Mouse (Mus musculus) adrenal gland, adult 18-20 months (tissue): ENCODE data around the gene Atp6v0c. TPM values are rescaled to one million over a fixed set of nuclear protein-coding genes. Genes with fewer than 3 reads are reported as not detected.

Source experiments
- DNase-seq, 2 experiments: peaks; one replicate each; pipeline ENCODE4 v3.0.0; 2021 to 2022; ENCODE audit warnings: low spot score in 2 of 2
- total RNA-seq, 2 experiments: library from RNA; stranded (reverse); gene quantifications; 1 replicate in 1 of 2; 2 replicates in 1 of 2; pipeline ENCODE4 v1.2.3; 2021

Gene Atp6v0c
- total RNA-seq, 2 experiments from 2014 or later: 434 to 484 TPM

DNA sequence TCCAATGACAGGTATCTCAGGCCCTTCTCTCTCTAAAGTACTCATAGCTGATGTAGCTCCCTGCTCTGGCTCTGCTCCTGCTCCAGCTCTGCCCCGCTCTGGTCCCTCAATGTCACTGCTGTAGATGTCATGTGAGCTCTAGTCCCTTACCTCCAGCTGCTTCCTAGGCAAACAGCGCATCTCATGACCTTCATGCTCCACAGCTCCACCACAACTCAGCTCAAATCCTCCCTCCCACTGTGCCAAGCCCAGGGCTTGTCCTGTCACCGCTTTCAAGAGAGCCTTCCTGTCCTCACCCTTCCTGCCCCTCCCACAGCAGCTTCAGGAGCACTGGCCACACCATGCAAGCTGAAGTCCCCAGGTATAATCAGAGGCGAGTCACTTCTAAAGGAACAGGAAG lies 30.2 kb upstream of the Atp6v0c start:
- DNase-seq: no peak

DNA sequence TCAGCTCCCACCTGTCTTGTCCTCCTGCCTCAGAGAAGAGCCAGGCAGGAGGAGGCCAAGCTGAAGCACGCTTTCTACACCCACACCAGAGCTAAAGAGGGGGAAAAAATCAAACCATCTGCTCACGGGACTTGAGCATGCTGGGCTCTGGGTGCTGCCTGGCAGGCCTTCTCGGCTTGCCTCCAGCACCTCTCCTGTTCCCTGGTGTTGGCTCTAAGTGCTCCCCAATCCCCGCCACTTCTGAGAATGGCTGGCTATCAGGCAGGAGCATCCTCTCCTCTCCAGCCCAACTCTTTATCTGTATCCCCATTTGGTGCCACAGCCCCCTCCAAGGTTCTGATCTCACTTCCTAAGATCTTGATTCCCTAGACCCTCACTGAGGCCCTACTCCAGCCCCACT lies 29.8 kb upstream of the Atp6v0c start:
- DNase-seq: no peak

DNA sequence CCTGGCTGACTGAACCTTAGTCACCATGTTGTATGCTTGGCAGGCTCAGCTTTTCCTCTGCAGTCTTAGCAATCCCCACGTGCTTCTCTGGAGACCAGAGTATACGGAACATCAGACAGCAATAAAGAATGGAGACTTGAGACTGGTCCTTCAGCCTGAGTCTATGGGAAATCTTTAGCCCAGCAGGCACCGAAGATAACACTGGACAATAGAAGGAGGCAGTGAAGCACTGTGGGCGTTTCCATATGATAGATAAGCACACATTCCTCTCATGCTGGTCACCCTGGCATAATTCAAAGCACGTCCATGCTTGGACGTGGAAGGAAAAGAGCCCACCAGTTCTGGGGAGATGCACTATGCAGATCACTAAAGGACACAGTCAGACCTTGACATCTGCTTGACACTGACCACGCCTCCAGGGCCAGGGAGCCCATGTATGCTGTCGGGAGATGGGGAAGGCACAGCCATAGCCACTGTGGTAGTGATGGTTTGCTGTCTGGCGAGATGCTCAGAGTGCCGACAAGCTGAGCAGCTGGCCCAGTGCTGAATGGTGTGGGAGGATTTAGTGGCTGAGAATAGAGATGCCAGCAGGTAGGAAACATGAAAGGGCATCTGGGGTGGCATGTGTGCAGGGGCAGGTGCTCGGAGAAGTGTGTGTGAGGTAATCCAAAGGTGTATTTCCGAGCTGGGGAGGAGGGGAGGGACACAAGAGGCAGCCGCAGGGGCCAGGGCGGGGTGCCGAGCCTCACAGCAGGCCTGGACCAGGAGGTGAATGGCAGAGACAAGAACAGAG lies 27.7 kb upstream of the Atp6v0c start:
- DNase-seq: no peak

DNA sequence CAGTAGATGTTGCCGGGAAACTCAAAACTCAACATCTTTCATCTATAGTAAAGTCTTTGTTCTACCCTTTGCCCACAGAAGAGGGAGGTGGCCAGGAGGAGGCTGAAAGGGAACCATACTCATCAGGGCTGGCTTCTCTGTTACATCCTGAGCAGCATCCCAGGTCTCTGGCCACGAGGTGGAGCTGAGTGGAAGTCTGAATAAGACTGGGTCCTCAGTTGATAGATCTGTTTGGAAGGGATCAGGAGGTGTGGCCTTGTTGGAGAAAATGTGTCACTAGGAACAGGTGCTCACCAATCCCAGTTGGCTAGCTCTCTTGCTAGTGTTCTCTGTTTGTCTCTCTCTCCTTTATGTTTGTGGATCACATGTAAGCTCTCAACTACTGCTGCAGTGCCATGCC lies 25.8 kb upstream of the Atp6v0c start:
- DNase-seq: no peak

DNA sequence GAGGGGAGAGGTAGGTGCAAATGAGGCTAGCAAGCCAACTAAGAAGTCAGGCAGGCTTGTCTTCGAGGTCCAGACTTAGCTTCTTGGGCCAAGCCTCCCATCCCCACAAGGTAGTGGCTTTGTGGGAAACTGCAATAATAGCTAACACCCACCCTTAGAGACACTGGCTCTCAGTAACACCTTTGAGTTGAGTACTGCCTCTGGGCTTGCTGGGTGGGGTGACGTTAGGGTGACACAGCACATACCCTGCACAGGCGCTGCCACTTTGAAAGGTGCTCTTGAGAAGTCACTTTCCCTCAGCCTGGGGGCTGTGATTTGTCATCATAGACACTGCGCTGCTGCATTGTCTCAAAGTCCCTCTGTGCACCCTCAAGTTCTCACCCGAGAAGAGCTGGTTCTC lies 24.3 kb upstream of the Atp6v0c start:
- DNase-seq: no peak

DNA sequence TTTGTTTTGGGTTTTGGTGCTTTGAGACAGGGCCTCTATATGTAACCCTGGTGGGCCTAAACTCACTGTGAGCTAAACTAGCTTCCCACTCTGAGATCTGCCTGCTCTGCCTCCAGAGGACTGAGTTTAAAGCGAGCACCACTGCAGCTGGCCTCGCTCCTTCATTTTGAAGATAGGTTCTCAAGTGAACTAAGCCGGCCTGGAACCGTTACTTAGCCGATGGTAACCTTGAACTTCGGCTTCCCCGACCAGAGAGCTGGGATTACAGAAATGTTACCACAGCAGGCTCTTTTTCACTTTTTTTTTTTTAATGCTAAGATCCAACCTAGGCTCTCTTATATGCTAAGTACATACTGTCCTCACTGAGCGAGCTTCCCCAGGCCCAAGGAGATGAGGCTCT lies 23.8 kb upstream of the Atp6v0c start:
- no peak for DNase-seq

DNA sequence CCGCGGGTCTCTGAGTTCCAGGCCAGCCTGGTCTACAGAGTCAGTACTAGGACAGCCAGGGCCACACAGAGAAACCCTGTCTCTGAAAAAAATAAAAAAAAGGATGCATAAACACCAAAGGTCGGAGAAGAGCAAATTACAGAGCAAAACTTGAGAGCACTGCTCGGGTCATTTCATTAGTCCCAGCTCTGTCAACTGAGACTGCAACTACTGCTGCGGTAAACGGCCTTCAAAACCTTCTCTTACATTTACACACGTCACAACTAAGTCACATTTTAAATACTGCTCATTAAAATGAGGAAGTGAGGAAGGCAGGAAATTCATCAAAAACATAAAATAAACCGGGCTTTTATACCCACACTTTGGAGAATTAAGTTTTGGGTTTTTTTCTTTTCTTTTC lies 23.3 kb upstream of the Atp6v0c start:
- no peak for DNase-seq

DNA sequence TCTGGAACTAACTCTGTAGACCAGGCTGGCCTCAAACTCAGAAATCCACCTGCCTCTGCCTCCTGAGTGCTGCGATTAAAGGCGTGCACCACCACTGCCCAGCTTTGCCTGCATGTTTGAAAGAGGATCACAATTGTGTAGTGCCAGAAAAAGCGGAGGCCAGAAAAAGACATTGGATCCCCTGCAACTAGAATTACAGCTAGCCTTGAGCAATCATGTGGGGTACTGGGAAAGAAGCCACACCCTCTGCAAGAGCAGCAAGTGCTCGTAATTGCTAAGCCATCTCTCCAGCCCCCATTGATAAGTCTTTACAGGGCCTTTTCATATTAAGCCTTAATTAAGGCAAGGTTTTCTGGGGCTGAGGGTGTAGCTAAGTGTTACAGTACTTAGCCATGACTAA lies 22.0 kb upstream of the Atp6v0c start:
- no peak for DNase-seq

DNA sequence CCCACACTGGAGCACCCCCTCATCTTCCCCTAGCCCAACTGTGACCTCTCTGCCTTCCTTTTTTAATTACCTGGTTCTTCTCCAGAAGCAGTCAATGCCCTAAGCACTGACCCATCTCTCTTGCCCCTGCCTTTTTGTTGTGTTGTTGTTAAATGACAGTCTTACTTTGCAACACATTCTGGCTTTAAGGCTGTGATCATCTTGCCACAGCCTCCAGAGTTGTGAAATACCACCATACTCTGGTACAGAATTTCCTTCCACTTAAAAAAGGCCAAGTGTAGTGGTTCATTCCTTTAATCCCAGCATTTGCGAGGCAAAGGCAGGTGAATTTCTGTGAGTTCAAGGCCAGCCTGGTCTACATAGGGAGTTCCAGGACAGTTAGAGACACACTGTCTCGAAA lies 21.4 kb upstream of the Atp6v0c start:
- DNase-seq: no peak

DNA sequence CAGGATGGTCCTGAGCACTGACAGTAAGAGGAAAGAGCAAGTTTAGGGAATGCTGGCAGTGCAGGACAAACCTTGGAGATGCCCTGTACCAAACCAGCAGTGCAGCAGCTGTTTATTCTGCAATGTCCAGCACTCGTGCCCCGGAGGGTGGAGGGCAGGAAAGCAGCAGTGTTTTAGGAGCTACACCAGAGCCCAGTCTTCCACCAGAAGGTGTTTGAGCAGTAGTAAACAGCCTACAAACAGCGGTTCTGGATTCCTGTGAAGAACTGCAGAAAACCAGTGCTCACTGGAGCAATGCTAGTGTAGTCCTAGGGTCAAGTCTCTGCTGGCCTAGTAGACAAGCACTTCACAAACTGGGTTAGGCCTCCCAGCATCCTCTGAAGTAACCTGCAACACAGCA lies 4.8 kb upstream of the Atp6v0c start:
- DNase-seq: no peak

DNA sequence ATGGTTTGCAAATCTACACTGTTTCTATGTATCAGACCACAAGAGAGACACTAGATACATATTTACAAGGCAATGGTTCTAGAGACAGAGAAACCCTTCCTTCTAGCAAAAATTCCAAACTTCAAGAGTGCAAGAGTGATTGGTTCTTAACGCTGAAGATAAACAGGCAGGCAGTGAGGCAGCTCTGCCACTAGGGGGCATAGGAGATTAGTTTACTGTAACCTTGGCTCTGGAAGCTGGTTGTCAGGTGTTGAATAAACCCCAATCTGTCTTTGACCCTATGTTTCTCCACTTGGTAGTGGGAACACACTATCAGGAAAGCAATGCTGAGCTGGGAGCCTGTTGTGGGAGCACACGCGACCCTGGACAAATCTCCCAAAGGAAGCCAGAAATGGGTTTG lies 3.9 kb upstream of the Atp6v0c start:
- DNase-seq: peak; percentile 56 to 64

DNA sequence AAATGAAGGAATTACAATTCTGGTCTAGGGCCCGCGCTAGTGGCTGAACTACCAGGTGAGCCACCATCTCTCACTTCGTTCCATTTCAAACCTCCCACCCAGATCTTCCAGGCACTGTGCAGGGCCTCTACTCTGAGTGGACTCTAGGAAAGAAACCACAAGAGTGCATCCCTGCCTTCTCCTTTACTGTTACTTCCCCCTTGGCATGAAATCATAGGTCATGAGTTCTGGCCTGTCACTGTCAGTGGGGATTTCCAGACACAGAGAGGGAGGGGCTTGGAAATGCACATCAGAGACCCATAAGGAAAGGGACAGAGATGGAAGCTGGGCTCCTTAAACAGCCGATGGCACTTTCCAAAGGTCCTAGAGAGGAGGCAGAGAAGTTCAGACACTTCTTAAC lies 2.2 kb upstream of the Atp6v0c start:
- no peak for DNase-seq

DNA sequence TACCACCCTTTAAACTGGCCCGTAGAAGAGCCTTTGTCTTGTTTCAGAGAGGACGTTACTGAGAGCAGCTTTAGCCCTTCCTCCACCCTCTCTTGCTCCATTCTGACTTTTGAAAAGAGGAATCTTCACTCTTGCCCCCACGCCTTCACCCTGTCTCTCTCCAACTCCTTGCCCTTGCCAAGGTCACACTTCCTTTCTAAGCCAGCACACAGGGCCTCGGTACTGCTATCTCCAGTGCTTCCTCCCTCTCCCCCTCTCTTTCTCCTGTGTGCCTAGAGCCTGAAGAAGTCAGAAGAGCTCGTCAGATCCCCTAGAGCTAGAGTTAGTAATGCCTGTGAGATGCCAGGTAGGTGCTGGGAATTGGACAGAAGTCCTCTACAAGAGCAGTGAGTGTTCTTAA lies 1.2 kb upstream of the Atp6v0c start:
- DNase-seq: no peak

DNA sequence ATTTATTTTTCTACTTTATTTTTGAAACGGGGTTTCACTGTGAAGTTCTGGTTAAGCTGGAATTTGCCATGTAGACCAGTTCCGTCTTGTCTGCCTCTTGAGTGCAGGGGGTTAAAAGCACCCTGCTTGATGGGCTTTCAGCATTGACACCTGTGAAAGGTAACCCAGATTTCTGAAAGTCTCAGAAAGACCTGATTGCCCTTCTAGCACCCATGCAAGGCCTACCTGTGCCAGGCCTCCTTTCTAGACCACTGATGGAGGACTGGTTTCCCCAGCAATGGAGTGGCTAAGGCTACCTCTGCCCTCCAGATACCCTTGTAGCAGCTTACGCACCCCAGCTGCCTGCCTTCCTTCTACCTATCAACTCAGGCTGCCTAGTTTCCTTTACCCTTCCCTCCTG lies 623 bp upstream of the Atp6v0c start:
- no peak for DNase-seq

DNA sequence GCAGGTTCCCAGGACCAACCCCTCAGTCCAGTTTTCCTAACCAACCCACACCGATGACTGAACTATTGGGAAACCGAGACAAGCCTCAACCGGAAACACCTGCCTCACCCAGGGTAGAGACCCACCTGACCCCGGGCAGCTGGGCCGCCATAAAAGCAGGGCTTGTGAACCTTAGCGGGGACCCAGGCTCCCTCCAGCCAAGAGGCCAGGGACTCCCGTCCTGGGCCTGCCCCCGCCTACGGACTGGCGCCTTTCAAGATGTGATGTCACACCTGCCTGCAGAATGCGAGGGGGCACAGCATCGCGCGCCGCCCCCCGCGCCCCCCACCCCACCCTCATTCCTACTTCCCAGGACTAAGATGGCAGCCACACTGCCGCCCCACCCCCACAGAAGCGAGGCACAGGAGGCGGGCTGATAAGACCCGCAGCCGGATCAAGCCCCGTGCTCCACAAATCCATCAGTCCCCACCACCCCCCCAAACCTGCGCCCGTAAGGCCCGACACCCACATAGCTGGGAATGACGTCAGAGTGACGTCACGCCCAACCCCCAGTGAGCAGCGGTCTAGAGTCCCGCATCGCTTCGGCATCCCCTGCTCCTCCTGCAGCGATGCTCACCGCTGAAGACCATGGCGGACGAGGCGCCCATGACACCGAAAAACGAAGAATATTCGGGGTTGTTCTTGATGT lies 768 bp downstream of the Atp6v0c start:
- DNase-seq: peak; percentile 56 to 71

DNA sequence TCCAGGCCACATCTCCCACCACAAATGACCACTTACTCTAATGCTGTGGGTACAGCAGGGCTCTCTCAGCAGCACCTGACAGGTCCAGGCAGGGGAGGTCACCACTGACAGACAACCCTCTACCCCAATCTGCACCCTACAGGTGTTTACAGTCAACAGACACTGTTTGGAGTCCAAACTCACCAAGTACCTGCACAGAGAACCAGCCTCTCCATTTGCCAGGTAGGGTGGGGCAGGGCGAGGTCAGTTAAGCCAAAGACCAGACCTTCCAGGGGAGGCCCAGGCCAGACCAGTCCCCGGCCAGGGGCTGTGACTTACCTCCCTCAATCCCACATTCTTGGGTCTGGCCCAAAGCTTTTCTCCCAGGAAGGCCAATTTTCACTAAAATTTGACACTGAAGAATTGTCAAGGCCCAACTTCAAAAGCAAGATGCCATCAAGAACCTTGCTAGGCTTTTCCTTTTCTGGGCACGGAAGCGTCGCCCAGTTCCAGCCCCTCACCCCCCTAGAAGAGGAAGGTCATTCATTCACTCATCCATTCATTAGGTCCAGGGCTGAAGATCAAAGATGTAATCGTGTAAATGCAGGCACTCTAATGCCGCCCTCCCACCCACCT lies 1.5 kb downstream of the Atp6v0c start:
- no peak for DNase-seq

DNA sequence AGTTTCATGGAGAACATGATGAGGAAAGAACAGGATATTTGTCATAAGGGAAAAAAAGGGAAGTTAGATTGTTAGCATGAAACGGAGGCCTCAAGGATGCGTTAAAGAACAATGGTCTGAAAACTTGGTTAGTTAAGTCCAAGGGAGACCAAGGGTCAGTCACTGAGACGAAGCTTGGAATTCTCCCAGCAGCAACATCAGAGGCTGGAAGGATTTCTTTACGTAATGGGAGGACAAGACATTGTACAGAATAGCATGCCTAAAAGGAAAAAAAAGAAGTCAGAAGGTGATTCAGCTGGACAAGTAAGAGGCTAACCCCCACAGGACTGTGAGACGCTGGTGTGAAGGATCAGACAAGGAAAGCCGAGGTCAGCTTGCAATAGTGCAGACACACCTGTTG lies 2.4 kb downstream of the Atp6v0c start:
- no peak for DNase-seq

DNA sequence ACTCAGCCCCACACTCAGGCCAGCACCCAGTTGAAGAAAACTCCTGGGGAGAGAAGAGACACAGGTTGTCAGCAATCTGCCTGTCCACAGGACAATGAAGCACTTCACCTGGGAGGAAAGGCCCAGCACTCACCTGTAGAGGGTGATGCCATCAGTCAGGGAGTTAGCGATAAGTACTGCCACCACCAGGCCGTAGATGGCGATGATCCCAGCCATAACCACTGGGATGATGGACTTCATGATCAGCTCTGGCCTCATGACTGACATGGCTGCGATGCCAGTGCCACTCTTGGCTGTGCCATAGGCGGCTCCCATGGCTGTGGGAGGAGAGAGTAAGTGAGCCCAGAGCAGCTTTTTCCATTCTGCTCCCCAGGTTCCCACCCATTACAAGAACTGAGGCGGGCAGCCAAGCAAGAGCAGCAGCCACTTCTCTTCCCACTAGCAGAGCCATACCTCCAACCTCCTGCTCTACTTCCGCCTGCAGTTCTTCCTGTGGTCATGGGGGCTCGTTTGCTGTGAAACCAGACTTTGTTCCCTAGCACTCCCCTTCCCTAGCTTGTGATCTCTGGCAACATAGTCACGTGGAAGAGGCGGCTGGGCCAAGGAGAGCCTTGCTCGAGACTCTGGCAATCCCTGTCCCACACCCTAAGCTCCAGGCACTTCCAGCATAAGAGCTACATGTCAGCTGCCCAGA lies 4.8 kb downstream of the Atp6v0c start:
- no peak for DNase-seq

DNA sequence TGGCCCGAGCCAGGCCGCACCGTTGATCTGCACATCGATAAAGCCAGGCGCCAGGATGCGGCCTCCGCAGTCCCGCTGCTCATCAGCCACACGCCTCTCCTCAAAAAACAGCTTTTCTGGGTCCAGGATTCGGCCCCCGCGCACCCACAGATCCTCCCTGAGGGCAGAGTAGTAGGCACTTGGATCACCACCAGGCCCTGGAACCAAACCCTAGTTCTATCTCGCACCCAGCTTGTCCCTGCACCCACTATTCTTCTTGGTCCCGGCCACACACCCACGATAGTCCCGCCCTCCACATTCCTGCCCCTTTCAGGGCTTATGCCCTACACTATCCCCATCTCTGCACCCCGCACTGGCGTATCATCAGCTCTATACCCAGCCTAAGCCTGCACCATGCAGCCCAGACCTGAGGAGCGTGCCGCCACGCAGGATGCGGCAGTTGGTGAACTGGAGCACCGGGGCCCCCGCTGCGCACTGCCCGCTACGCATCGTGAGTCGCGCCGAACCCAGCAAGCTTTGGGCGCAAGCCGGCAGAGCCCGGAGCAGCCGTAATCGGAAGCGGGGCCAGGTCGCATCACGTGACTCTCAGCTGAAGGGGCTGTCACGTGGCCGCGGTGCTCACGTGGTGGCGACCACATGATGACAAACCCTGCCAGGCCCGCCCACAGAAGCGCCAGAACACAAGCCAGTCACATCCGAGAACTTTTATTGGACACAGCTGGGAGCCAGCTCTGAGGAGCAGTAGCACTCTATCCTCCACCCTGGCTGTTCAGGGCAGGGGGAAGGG lies 6.1 kb downstream of the Atp6v0c start, which contains the start of gene Amdhd2:
TSS of gene Amdhd2 (minus strand) at position 591 of the 787 bp plus-strand sequence.
- DNase-seq: peak; percentile 95 to 96

DNA sequence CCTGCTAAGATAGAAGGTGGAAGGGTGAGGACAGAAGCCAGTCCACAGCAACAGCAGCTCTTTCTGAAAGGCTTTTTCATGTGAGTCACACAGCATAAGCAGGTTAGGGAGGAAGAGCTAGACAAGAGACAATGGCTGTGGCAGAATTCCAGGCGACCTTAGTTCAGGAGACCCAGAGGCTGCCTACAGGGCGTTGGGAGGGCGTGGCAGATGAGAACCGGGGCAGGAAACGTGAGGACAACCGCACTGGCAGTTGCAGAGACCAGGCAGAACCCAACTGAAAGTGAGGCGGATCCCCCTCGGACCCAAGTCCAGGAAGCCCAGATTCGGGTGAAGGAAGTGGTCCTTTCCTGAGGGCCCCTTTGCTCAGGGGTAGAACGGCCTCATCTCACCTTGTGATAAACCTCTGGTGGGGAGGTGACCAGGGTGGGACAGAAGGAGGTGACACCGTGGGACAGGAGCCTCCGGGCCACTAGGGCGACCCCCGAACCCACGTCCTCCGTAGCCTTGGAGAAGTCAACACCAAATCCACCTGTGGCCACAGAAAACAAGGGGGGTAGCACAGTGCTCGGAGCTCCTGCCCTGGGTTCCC lies 6.8 kb downstream of the Atp6v0c start:
- DNase-seq: no peak

DNA sequence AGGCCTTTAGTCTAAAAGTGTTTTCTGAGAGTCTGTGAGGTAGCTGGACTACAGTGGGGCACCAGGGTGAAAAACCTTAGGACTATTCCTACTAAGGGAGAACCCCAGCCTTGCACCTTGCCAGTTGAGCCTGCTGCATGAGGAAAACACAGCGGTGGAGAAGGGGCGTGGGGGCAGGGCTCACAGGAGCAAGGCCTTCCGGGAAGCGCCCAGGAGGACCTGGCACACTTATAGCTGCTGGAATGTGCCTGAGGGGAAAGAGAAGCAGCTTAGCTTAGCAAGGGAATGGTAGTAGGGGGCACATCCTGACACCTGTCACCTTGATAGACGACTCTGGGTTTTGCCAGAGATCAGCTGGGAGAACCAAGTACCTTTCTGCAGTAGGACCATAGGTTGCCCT lies 8.0 kb downstream of the Atp6v0c start:
- no peak for DNase-seq
